Mouse (Mus musculus) spleen, adult 2 months (tissue): ENCODE results near the gene Sergef.

Experiments used
- CTCF ChIP-seq: fragments of 200-500 bp; IDR thresholded peaks from 2 replicates; pipeline ENCODE4 v1.5.1; 2011; ENCODE audit warnings: mild to moderate bottlenecking, inconsistent platforms; ENCODE audit not compliant: insufficient read depth, insufficient read length, insufficient replicate concordance; ENCODE audit errors: extremely low read depth
- POLR2A ChIP-seq: fragments of 200-500 bp; IDR thresholded peaks from 2 replicates; pipeline ENCODE4 v1.6.1; 2011; ENCODE audit warnings: low read depth, low read length, inconsistent platforms

DNA sequence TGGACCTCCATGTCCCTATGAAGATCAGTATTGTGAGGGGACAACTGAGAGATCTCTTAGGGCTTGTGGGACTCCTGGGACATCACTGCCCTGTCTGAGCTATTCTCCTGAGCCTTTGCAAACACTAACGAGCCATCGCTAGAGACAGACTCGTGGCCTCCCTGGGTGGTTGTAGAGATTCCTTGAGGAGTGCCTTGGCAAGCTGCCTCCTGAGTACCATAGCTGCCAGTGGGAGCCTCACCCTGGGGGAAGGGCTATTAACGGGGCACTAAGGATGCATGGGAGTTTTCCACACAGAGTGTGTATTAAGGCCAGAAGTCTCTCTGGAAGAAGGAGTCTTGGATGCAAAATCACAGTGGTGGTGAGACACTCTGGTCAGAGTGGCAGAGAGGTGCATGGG is 214.6 kb downstream of the Sergef start:
- TF ChIP-seq POLR2A, result no peak
- TF ChIP-seq CTCF, result no peak
